Mouse (Mus musculus): ENCODE results near the gene Pdlim4.

Pdlim4 gene

GRCm38 (mm10) chr11:54068520-54069371 is at the start of gene Pdlim4:
Gene Pdlim4, minus strand, starts transcription at chr11:54069014.
- DNase-seq: no peak

- DNase-seq: no peak
These were observed 48.3 kb upstream of the Pdlim4 start for GRCm38 (mm10) chr11:54117096-54117495.

- DNase-seq: no peak
These were observed 47.6 kb upstream of the Pdlim4 start for GRCm38 (mm10) chr11:54116406-54116805.

- no peak for DNase-seq
These were observed 47.1 kb upstream of the Pdlim4 start for GRCm38 (mm10) chr11:54115911-54116310.

GRCm38 (mm10) chr11:54115301-54115700 is 46.5 kb upstream of the Pdlim4 start:
- DNase-seq: no peak

GRCm38 (mm10) chr11:54114746-54115145 is 45.9 kb upstream of the Pdlim4 start:
- DNase-seq: no peak

- DNase-seq: no peak
These were observed 44.5 kb upstream of the Pdlim4 start for GRCm38 (mm10) chr11:54113352-54113751.

DNA sequence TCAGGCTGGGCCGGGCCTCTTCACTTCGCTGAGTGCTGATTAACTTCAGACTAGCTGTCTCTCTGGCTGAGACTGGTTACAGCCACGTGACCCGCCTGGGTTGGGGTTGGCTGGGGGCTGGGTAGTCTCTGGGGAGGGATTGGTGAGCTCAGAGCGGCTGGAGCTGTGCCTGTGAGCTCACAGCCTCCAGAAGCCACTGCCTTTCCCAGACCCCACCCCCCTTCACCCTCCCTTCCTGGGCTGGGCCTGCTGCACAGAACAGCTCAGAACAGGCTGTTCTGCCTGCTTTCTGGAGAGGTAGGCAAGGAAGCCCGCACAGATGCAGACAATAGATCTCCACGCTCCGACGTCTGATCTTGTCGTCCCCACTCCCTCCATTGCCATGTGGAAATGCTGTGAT is 44.1 kb upstream of the Pdlim4 start:
- peak; percentile 40 to 47 for DNase-seq

- DNase-seq: peak; percentile 85 to 89
These were observed 43.3 kb upstream of the Pdlim4 start for GRCm38 (mm10) chr11:54111976-54112741.

DNA sequence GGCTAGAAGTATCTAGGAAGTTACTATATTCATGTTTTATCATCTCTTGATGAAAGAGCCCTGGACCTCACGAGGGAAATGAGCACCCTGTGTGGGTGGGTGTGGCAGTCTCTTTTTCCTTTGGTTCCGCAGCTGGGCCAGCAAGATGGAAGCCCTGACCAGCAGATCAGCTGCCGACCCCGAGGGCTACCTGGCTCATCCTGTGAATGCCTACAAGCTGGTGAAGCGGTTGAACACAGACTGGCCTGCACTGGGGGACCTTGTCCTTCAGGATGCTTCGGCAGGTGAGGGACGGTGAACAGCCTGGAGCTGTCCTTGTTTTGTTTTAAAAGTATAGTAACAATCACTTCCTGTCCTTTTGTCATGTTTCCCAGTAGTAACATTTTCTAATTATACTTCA is 42.5 kb upstream of the Pdlim4 start:
- DNase-seq: no peak

DNA sequence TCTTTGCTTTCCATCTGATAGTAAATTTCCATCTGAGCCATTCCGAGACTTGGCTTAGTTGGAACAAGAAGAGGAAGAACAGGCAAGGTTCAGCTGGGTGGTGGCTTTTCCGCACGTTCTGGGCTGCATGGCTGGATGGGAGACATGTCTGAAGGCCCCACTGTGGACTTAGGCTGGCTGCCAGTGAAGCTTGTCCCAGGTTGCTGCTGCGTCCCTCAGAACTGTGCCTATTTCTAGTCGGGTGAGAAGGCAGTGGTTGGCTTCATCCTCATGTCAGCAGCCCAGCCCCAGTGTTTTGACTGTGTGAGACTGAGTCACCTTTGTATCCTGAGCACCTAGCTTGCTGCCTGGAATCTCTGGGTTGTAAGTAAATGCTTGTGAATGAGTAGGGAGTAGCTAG is 40.1 kb upstream of the Pdlim4 start:
- DNase-seq: no peak

DNA sequence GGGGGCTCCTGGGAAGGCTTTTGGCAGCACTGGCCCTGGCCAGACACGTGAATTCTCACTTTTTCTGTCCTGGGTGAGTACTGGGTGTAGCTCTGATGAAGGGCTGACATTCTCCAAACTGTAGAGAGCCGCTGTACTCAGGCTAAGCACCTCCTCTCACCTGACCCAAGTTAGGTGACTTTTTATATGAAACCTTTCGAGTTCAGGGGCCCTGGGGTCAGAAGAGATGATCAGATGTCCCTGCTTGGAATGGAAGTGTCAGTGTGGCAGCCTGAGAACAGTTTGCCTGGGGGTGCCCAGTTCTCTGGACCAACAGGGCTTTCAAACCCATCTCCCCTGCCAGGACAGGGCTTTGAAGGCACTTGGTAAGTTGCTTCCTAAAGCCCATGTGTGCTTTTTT is 39.3 kb upstream of the Pdlim4 start:
- DNase-seq: no peak

DNA sequence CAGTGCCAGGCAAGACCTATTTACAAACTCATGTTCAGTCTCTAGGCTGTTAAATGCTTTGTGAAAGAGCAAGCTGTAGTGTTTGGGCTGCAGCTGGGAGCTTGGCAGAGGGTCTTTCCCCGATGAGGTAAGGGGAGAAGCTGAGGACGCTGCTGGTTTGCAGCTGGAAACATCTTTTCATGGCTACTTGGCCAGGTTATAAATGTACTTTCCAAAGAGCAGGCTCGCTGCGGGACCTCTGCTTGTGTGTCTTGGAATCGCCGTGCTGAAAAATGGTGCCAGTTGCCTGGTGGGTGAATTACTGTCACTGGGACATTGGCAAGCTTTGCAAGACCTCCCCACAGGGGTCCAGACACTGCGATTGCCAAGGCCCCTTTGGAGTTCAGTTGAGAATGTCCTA is 38.4 kb upstream of the Pdlim4 start:
- peak; percentile 62 to 69 for DNase-seq

DNA sequence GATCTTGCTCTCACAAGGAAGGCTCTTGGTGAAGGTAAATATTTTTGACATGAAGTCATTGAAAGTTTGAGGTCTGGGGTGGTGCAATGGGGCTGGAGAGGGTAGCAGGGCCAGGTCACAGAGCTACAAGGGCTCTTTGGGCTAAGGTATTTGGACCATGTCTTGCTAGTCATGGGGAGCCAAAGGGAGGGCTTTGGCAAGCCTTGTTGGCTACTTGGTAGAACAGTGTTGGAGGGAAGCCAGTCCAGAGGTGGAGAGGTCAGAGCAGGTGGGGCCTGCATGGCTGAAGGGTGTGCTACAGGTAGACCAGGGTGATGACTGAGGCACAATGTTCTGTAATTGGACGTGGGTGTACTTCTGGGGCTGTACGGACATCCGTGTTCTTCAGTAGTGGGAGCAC is 37.9 kb upstream of the Pdlim4 start:
- no peak for DNase-seq

DNA sequence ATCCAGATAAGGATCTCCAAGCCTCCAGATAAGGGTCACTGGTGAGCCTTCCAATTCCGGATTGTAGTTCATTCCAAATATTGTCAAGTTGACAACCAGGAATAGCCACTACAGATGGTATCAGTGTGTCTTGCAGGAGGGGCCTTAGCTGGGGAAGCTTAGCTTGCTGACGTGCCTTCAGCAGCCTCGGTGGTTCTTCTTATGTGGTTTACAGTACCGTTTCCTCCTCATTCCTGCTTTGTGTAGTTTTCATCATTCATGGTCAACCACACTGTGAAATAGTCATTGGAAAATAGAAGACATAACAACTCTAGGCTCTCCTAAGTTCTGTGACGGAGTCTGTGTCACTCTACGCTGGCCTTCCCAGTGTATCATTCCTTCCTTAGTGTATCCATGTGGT is 36.2 kb upstream of the Pdlim4 start:
- DNase-seq: no peak

- DNase-seq: no peak
These were observed 34.1 kb upstream of the Pdlim4 start for GRCm38 (mm10) chr11:54102706-54103449.

DNA sequence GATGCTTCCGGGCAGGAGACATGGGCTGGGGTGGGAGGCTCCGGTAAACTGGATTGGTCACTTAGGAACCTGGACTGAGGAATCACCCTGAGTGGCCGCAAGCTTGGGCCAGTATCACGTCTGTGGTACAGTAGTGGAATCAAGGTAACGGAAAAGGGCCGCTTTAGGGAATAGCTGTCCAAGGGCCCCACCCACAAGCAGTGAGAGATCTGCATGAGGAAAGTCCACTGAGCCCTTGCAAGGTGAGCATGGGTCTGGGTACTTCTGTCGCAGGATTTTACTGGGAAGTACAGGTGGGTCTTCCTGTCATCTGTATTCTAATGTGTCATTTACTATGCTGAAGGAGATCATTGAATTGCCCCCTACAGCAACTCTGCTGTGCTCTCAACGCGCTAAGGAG is 32.9 kb upstream of the Pdlim4 start:
- no peak for DNase-seq

- DNase-seq: peak in 1 of 2 experiments; percentile 64
These were observed 32.1 kb upstream of the Pdlim4 start for GRCm38 (mm10) chr11:54100692-54101591.

DNA sequence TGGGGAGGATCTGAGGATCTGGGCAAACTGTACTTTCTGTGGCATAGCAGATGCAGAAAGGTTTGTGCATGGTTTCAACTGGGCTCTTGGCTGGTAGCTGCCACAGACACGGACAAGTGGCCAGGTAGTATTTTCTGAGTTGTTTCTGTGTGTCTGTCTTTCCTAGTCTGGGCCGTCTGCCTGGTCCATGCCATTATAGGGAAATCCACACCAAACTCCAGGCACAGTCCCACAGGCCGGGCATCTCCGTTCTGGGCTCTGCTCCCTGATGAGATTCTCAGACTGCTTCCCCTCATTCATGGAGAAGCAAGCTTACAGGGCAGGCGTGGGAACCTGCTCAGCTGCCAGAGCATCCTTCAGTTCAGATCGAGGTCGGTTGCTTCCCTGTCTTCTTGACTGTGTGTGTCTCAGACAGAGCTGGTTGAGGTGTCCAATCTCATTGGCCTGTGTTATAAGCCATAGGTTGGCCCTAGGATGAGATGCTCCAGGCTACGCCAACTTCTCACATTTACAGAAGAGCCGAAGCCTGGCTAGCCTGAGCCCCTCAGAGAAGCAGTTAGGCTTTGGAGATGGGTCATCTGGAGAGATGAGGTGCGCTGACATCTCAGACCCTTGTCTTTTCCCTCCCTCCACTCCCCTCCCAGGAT is 31.4 kb upstream of the Pdlim4 start, which contains the start of gene P4ha2:
Gene P4ha2, plus strand, starts transcription at position 51 of the 647 bp plus-strand sequence.
- no peak for DNase-seq

DNA sequence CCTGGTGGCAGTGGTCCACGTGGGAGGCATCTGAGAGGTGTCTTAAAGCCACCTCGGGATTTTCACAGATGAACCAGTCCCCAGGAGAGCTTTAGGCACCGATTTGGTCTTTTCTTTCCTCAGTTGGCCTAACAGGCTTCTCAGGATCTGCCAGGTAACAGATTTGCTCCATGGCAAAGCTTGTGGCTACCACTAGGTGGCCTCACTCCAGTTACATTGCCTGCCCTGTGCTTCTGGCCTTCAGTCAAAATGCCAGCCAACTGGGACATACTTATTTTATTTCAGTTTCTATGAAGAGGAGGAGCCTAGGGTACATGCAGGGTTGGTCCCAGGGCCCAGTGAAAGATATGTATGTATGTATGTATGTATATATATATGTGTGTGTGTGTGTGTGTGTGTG is 24.2 kb upstream of the Pdlim4 start:
- DNase-seq: peak; percentile 69 to 72

DNA sequence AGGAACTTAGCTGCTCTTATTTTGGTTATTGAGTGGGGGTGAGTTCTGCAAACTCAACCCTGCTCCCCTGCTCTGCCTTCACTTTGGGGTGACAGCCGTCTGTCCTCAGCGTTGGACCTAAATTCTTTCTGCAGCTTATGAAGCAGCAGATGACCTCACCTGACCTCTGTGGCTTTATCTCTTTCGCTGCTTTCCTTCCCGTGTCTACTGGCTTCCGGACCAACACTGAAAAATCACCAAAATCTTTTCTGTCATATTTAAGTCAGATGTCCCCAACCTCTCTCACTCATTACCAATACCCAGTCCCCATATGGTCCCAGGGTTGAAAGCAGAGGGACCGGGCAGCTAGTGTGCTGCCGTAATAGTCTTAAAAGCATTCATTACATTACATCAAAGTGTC is 23.4 kb upstream of the Pdlim4 start:
- DNase-seq: no peak

DNA sequence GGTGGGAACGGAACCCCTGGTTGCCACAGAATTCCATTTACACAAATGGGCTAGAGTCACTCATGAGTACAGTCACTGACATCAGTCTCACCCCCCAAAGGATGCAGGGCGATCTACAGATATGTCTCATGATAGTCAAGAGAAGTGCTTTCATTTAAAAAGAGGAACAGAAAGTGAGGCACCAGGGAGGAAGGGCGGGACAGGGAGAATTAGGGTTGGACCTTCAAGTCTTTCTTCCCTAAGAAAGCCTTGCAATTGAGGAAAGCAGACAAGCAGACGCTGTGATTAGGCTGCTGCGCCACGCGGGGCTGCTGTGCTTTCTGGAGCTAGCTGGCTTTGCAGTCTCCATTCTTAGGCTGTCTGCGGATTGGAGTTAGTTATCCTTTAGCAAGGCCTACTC is 22.9 kb upstream of the Pdlim4 start:
- no peak for DNase-seq
